Mouse (Mus musculus) stomach, embryonic 16.5 days (tissue): ENCODE results near the gene Nadk. TPM values are rescaled to one million over a fixed set of nuclear protein-coding genes. Genes with fewer than 3 reads are reported as not detected.

Source experiments
- ATAC-seq: fragments of 200-750 bp; cut with Nextera tagmentation; 2 replicates; pipeline ENCODE4 v1.8.0; 2017; ENCODE audit warnings: moderate number of reproducible peaks, moderate TSS enrichment; ENCODE audit not compliant: insufficient read depth, low FRiP score
- H3K27ac ChIP-seq: fragments of 300-500 bp; sonication (generic); 2 replicates; pipeline ENCODE4 v1.5.1; 2014; ENCODE audit warnings: low read length
- H3K27me3 ChIP-seq: fragments of 300-500 bp; sonication (generic); 2 replicates; pipeline ENCODE4 v1.6.1; 2014; ENCODE audit warnings: low read length, control low read depth, mixed read lengths; ENCODE audit not compliant: control insufficient read depth, insufficient read depth
- H3K36me3 ChIP-seq: fragments of 300-500 bp; sonication (generic); 2 replicates; pipeline ENCODE4 v1.6.1; 2014; ENCODE audit warnings: low read length; ENCODE audit not compliant: control insufficient read depth, insufficient read depth
- H3K4me1 ChIP-seq: fragments of 300-500 bp; sonication (generic); 2 replicates; pipeline ENCODE4 v1.6.1; 2014; ENCODE audit warnings: low read length, control low read depth, mixed read lengths; ENCODE audit not compliant: control insufficient read depth, insufficient read depth
- H3K4me2 ChIP-seq: fragments of 300-500 bp; sonication (generic); 2 replicates; pipeline ENCODE4 v1.6.1; 2014; ENCODE audit warnings: low read depth, low read length, mixed read lengths
- H3K4me3 ChIP-seq: fragments of 300-500 bp; sonication (generic); replicated peaks from 2 replicates; pipeline ENCODE4 v1.5.1; 2014; ENCODE audit warnings: mild to moderate bottlenecking, low read length
- H3K9ac ChIP-seq: fragments of 300-500 bp; sonication (generic); 2 replicates; pipeline ENCODE4 v1.6.1; 2014; ENCODE audit warnings: low read length
- H3K9me3 ChIP-seq: fragments of 300-500 bp; sonication (generic); replicated peaks from 2 replicates; pipeline ENCODE4 v1.6.1; 2016; ENCODE audit warnings: low read length, control low read depth; ENCODE audit not compliant: control insufficient read depth
- WGBS: fragments of 180-500 bp; shearing (Covaris S2); extraction: QIAGEN DNeasy Blood & Tissue Kit; methylation state at CpG from one replicate; pipeline ENCODE4 v1.1.7; 2014; 5-methylcytosine and 5-hydroxymethylcytosine counted together
- polyA plus RNA-seq: library from polyadenylated mRNA; unstranded; fragments of >200 nt; fragmentation: Nextera tagmentation; extraction: Ambion mirVana; gene quantifications from 2 replicates; pipeline ENCODE4 v1.2.1, GENCODE M21; 2015

Gene Nadk
- polyA plus RNA-seq, 1 experiment from 2014 or later, result 85.5 TPM

DNA sequence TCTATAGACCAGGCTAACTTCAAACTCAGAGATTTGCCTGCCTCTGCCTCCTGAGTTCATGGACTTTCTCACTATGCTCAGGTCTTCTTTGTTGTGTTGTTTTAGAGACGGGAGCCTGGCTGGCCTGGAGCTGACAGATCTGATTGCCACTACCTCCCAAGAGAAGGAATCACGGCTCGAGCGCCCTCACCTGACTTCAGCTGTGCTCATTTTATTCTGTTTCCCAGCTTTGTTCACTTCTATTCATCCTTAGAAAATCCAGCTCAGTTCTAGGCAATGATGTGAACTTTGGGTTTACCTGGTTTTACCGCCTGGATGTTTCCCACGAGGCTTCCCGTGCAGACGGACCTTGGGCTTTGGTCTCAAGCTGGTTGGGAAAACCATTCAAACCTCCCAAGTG lies 13.3 kb downstream of the Nadk start:
- Histone ChIP-seq H3K4me3 (no peak overlapping the region), H3K9ac (no peak overlapping the region), H3K4me1 (no peaks in the 10 kb centered on the region), H3K36me3 (no peaks in the 10 kb centered on the region), H3K27ac (no peak overlapping the region), H3K9me3 (no peaks in the 10 kb centered on the region), H3K4me2 (no peak overlapping the region), H3K27me3 (no peaks in the 10 kb centered on the region)
- WGBS, result 89% methylated on average over 8 of the region's 8 CpGs
- no peak for ATAC-seq

DNA sequence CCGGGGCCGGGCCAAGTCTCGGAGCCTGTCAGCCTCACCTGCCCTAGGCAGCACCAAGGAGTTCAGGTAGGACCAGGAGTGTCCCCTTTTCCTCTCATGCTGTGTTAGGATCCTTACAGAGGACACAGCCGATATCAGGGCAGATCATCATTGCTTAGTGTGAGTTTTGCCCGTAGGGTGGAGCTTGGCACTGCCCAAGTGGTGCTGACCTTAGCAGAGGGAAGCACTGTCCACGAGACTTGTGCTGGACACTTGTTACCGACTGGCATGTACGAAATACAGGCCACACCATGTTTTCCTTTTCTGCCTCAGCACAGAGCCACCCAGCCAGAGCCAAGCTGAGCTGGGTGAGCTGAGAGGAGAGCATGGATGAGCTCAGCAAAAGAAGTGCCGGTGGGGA lies 15.0 kb downstream of the Nadk start:
- WGBS, result 89% methylated on average over 9 of the region's 9 CpGs
- Histone ChIP-seq H3K4me3 (no peak overlapping the region), H3K36me3 (no peaks in the 10 kb centered on the region), H3K9me3 (no peaks in the 10 kb centered on the region), H3K4me2 (no peak overlapping the region), H3K27me3 (no peaks in the 10 kb centered on the region), H3K27ac (no peak overlapping the region), H3K9ac (no peak overlapping the region), H3K4me1 (no peaks in the 10 kb centered on the region)
- ATAC-seq, result no peak

DNA sequence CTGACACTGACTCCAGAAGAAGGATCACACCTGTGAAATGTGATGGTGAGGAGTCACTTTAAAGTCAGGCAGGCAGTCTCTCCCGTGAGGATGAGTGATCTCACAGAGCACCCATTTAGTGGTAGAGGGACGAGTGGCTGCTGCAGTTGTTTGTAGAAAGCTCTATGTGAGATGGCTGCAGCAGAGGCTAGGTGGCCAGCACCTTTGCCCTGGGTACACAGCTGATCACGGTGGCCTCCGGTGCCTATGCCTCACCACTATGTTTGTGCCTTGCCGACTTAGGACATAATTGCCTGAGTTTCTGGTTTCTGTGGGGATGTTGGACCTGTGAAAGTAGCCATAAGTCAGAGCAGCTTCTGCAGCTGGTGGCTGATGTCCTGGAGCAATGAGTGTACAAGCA lies 15.6 kb downstream of the Nadk start:
- Histone ChIP-seq H3K9ac (no peak overlapping the region), H3K4me2 (no peak overlapping the region), H3K27ac (no peak overlapping the region), H3K9me3 (no peaks in the 10 kb centered on the region), H3K4me3 (no peak overlapping the region), H3K27me3 (no peaks in the 10 kb centered on the region), H3K36me3 (no peaks in the 10 kb centered on the region), H3K4me1 (no peaks in the 10 kb centered on the region)
- ATAC-seq, result no peak
- 72% methylated on average over 5 of the region's 5 CpGs for WGBS

DNA sequence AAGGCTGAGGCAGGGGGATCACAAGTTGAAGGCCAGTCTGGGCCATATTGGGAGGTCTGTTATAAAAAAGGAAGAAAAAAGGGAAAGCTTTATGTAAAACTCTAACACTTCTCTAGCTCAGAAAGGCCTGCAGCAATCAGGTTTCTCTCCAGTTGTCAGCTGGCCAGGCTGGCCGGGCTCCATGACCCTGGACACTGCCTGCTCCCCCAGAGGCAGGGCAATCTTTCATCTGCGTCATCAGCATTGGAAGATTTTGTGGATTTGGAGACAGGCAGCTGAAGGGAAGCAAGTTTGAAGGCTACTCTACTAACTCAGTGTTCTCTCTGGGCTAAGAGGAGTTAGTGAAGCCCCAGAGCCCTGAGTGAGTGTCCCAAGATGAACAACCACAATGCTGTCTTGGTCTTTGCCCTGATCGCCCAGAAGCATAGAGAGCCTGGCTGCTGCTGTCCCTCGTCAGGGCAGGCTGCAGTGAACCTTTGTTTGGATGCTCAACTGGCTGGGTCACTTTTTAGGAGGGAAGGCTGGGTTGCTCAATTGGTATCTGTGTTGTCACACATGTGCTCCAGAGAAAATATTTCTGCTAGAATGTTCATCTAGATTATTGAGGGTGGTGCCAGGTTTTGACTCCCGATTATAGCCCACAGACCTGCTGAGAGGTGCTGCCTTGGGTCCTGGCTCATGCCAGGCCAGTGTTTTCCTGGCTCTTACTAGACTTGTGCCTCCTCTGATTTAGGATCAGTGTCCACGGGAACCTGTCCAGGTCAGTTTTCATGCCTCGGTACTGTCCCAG lies 16.4 kb downstream of the Nadk start:
- H3K27me3 ChIP-seq, result no peaks in the 10 kb centered on the region
- ATAC-seq, result no peak
- H3K27ac ChIP-seq, result no peak overlapping the region
- H3K4me1 ChIP-seq, result no peaks in the 10 kb centered on the region
- no peak overlapping the region for H3K4me2 ChIP-seq
- 80% methylated on average over 7 of the region's 7 CpGs for WGBS
- no peaks in the 10 kb centered on the region for H3K36me3 ChIP-seq
- no peak overlapping the region; the same call in 1 of the 2 replicates for H3K9ac ChIP-seq
- H3K4me3 ChIP-seq, result no peak overlapping the region
- no peaks in the 10 kb centered on the region for H3K9me3 ChIP-seq

DNA sequence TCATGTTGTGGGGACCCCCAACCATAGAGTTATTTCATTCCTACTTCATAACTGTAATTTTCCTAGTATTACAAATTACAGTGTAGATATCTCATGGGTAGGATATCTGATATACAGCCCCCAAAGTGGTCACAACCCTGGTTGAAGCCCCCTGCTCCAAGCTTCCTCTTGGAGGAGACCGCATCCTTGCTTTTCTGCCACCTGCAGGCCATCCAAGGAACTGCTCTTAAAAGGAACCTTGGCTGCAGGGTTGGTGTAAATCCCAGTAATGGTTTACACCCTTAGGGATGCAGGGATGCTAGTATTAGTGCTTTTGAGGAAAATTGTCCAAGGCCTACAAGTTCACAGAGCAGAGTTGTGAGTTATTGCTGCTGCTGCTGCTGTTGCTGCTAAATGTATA lies 18.2 kb downstream of the Nadk start:
- Histone ChIP-seq H3K9me3 (no peaks in the 10 kb centered on the region), H3K4me2 (no peak overlapping the region), H3K9ac (no peak overlapping the region), H3K4me1 (no peaks in the 10 kb centered on the region), H3K36me3 (peaks cover 16% of the 10 kb centered on the region; the same call in 1 of the 2 replicates), H3K27ac (no peak overlapping the region), H3K27me3 (no peaks in the 10 kb centered on the region), H3K4me3 (no peak overlapping the region)
- ATAC-seq, result no peak
- WGBS, result 49% methylated on average over 1 of the region's 1 CpGs

DNA sequence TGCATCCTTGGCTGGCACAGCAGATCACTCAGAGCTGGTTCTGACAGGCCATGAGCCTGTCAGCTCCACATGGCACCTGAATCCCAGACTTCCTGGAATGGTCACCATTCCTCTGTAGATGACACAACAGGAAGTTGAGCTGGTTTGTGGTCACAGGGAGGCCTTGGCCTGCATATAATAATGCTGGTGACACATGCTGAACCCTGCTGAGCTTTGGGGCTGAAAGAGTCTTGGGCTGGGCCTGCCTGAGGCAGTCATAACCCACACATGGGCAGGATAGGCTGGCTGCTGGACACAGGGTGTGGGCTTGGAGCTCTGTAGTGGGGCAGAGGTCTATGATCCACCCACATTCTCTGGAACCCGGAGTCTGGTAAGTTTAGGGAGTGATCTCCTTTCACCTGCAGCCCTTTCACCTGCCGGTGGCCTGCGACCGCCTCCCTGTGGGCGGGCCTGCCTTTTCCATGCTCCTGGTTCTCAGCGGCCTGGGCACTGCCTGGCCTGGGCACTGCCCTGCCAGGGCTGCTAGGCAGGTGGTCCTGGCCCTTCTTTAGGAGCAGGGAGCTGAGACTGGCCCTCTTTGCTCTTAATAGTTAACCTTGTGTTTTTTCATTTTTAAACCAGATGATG lies 20.2 kb downstream of the Nadk start:
- H3K36me3 ChIP-seq, result peaks cover 19% of the 10 kb centered on the region; the same call in 1 of the 2 replicates
- no peaks in the 10 kb centered on the region for H3K4me1 ChIP-seq
- WGBS, result 77% methylated on average over 6 of the region's 6 CpGs
- no peaks in the 10 kb centered on the region for H3K9me3 ChIP-seq
- peak; percentile 80 for ATAC-seq
- H3K9ac ChIP-seq, result no peak overlapping the region
- H3K4me3 ChIP-seq, result no peak overlapping the region
- peak overlapping the region; percentile 34; the same call in 1 of the 2 replicates for H3K27ac ChIP-seq
- H3K27me3 ChIP-seq, result no peaks in the 10 kb centered on the region
- no peak overlapping the region for H3K4me2 ChIP-seq

DNA sequence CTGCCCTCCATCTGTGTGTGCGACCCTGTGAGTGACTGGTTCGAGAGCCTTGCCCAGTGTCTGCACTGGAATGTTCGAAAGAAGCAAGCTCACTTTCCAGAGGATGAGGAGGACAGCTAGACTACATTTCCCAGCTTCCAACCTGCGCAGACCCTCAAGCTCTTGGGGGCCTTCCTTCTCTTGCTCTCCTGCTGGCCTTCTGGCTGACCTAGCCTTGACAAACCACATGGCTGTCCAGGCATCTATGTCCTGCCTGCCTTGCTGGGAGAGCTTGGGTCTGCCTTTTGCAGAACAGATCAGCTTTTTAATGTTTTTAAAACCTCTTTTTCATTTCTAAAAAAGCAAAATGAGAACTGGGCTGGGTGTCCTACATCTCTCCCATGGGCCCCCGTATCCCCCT lies 27.2 kb downstream of the Nadk start:
- ATAC-seq, result no peak
- 93% methylated on average over 5 of the region's 5 CpGs for WGBS

DNA sequence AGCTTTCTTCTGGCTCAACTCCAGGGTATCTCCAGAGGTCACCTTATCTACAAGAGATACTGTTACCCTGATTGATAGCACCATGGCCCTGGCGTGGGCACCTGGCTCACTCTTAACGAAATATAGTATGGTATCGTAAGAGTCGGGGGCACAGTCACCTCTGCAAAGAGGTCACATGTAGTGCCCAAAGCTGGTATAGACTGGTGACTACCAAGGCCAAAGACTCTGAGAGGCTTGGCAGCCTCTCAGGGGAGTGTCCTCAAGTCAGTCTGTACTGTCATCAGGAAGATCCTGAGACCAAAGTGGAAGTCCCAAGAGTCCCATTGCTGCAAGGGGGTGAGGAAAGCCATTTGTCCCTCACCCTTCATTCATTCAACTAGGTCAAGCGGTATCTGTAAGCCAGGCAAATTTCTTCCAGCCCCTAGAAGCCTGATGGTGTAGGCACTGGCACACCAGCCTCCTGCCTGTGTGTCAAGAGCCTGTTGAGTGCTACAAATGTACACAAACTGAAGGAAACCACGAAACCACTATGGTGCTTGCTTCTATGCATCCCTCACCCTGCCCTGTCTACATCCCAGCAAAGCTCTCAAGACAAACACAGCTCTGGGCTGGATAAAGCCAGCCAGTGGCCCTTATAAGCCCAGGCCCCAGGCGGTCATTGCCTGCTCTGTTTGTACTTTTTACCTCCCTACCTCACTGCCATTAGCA lies 29.0 kb downstream of the Nadk start:
- H3K27ac ChIP-seq, result no peak overlapping the region
- H3K4me1 ChIP-seq, result no peaks in the 10 kb centered on the region
- H3K4me2 ChIP-seq, result no peak overlapping the region
- WGBS, result 73% methylated on average over 7 of the region's 7 CpGs
- no peak for ATAC-seq
- no peaks in the 10 kb centered on the region for H3K27me3 ChIP-seq
- peaks cover 12% of the 10 kb centered on the region; the same call in 1 of the 2 replicates for H3K36me3 ChIP-seq
- no peaks in the 10 kb centered on the region for H3K9me3 ChIP-seq
- no peak overlapping the region for H3K9ac ChIP-seq
- H3K4me3 ChIP-seq, result no peak overlapping the region

More for the DNA sequence above, 27.2 kb downstream of the Nadk start:
- no peak overlapping the region for H3K4me3 ChIP-seq
- no peaks in the 10 kb centered on the region for H3K27me3 ChIP-seq
- no peaks in the 10 kb centered on the region for H3K4me1 ChIP-seq
- H3K9ac ChIP-seq, result no peak overlapping the region
- peaks cover 25% of the 10 kb centered on the region for H3K36me3 ChIP-seq
- no peak overlapping the region for H3K27ac ChIP-seq
- H3K4me2 ChIP-seq, result no peak overlapping the region
- H3K9me3 ChIP-seq, result no peaks in the 10 kb centered on the region

DNA sequence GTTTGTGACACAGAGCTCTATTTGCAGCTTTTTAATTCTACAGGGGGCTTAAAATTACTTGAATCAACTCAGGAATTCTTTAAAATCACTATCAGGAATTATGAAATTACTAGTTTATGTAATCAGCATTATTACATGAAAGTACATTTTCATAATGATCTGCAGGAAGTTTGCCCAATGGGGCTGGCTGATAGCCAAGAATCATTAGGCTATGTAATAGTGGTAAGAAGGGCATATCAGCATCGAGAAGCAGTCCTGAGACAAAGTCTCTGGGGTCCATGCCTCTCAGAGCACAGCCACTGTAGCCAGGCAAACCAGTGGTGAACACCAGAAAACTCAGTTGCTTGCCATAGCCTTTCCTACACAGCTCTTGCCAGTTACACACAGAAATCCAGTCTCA lies 31.6 kb downstream of the Nadk start:
- no peaks in the 10 kb centered on the region for H3K27me3 ChIP-seq
- no peak overlapping the region for H3K9ac ChIP-seq
- H3K4me1 ChIP-seq, result no peaks in the 10 kb centered on the region
- ATAC-seq, result no peak
- peaks cover 8% of the 10 kb centered on the region; the same call in 1 of the 2 replicates for H3K36me3 ChIP-seq
- no peak overlapping the region for H3K27ac ChIP-seq
- H3K4me2 ChIP-seq, result no peak overlapping the region
- WGBS, result 26% methylated on average over 1 of the region's 1 CpGs
- no peak overlapping the region for H3K4me3 ChIP-seq
- H3K9me3 ChIP-seq, result no peaks in the 10 kb centered on the region
